Mouse (Mus musculus) intestine, postnatal 0 days (tissue): ENCODE results near the gene Nek2. TPM values are rescaled to one million over a fixed set of nuclear protein-coding genes. Genes with fewer than 3 reads are reported as not detected.

ENCODE experiments used
- ATAC-seq: fragments of 200-750 bp; cut with Nextera tagmentation; 2 replicates; pipeline ENCODE4 v1.8.0; 2017; ENCODE audit warnings: mild to moderate bottlenecking, moderate TSS enrichment, moderate library complexity
- H3K27ac ChIP-seq: fragments of 300-500 bp; sonication (generic); 2 replicates; pipeline ENCODE4 v1.5.1; 2014; ENCODE audit warnings: mild to moderate bottlenecking, low read depth, low read length, moderate library complexity
- H3K27me3 ChIP-seq: fragments of 300-500 bp; sonication (generic); replicated peaks from 2 replicates; pipeline ENCODE4 v1.6.1; 2014; ENCODE audit warnings: low read length, mixed read lengths; ENCODE audit not compliant: control insufficient read depth, insufficient read depth
- H3K36me3 ChIP-seq: fragments of 300-500 bp; sonication (generic); 2 replicates; pipeline ENCODE4 v1.6.1; 2014; ENCODE audit warnings: mild to moderate bottlenecking, moderate library complexity; ENCODE audit not compliant: control insufficient read depth, insufficient read depth
- H3K4me1 ChIP-seq: fragments of 300-500 bp; sonication (generic); replicated peaks from 2 replicates; pipeline ENCODE4 v1.6.1; 2014; ENCODE audit warnings: antibody characterized with exemption, low read length, mixed read lengths; ENCODE audit not compliant: control insufficient read depth, insufficient read depth
- H3K4me2 ChIP-seq: fragments of 300-500 bp; sonication (generic); replicated peaks from 2 replicates; pipeline ENCODE4 v1.6.1; 2014; ENCODE audit warnings: low read depth, mild to moderate bottlenecking, moderate library complexity
- H3K4me3 ChIP-seq: fragments of 300-500 bp; sonication (generic); 2 replicates; pipeline ENCODE4 v1.5.1; 2014; ENCODE audit warnings: low read depth, low read length
- H3K9ac ChIP-seq: fragments of 300-500 bp; sonication (generic); 2 replicates; pipeline ENCODE4 v1.6.1; 2014; ENCODE audit warnings: mild to moderate bottlenecking, low read depth, low read length
- H3K9me3 ChIP-seq: fragments of 300-500 bp; sonication (generic); 2 replicates; pipeline ENCODE4 v1.6.1; 2016; ENCODE audit warnings: mixed run types; ENCODE audit not compliant: control insufficient read depth
- CTCF ChIP-seq: sonication (generic); IDR thresholded peaks from 2 replicates; pipeline ENCODE4 v1.5.1; 2016; ENCODE audit warnings: low read depth, mild to moderate bottlenecking, control low read depth, antibody characterized with exemption, moderate library complexity
- WGBS: fragments of 180-500 bp; shearing (Covaris S2); extraction: QIAGEN DNeasy Blood & Tissue Kit; methylation state at CpG from one replicate; pipeline ENCODE4 v1.1.7; 2014; 5-methylcytosine and 5-hydroxymethylcytosine counted together
- polyA plus RNA-seq: library from polyadenylated mRNA; unstranded; fragments of >200 nt; fragmentation: Nextera tagmentation; extraction: Ambion mirVana; gene quantifications from 2 replicates; pipeline ENCODE4 v1.2.1, GENCODE M21; 2015

Nek2 gene
- polyA plus RNA-seq, 1 experiment from 2014 or later, result 11.9 TPM

GRCm38 (mm10) chr1:191802820-191803655 is 18.2 kb upstream of the Nek2 start:
- Histone ChIP-seq H3K9ac (no peak overlapping the region; the same call in 1 of the 2 replicates), H3K4me1 (0 out of 2 replicates have a peak, but pooled peaks cover 4% of the 10 kb centered on the region), H3K9me3 (no peaks in the 10 kb centered on the region), H3K27me3 (no peaks in the 10 kb centered on the region), H3K27ac (peak overlapping the region; percentile 15; the same call in 1 of the 2 replicates), H3K4me3 (no peak overlapping the region), H3K4me2 (peak overlapping the region; percentile 55; the same call in 1 of the 2 replicates), H3K36me3 (no peaks in the 10 kb centered on the region)
- no peak for ATAC-seq
- 53% methylated on average over 10 of the region's 10 CpGs for WGBS
- TF ChIP-seq CTCF, result no peak

- no peak for ATAC-seq
- Histone ChIP-seq H3K36me3 (no peaks in the 10 kb centered on the region), H3K9ac (no peak overlapping the region), H3K4me1 (0 out of 2 replicates have a peak, but pooled peaks cover 4% of the 10 kb centered on the region), H3K4me2 (no peak overlapping the region), H3K27ac (no peak overlapping the region), H3K27me3 (no peaks in the 10 kb centered on the region), H3K9me3 (no peaks in the 10 kb centered on the region), H3K4me3 (no peak overlapping the region)
- no peak for TF ChIP-seq CTCF
- 74% methylated on average over 5 of the region's 5 CpGs for WGBS
Observed at GRCm38 (mm10) chr1:191804747-191805146, 16.5 kb upstream of the Nek2 start.

DNA sequence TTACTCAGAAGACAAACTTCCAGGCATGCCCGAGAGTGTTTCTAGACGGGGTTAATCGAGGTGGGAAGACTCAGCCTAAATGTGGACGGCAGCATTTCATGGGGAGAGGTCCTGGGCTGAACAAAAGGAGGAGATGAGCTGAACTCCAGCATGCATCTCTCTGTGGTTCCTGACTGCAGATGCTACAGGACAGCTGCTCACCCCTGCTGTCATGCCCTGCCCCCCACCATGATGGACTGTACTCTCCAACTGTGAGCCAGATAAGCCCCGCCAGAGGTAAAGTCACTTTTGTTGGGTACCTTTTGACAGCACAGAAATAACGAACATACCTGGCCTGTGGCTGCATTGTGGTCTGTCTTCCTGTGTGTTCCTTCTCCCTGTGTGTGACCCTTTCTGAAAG is 15.5 kb upstream of the Nek2 start:
- Histone ChIP-seq H3K4me1 (0 out of 2 replicates have a peak, but pooled peaks cover 4% of the 10 kb centered on the region), H3K27ac (no peak overlapping the region), H3K4me3 (no peak overlapping the region), H3K27me3 (no peaks in the 10 kb centered on the region), H3K36me3 (no peaks in the 10 kb centered on the region), H3K9me3 (no peaks in the 10 kb centered on the region), H3K4me2 (no peak overlapping the region), H3K9ac (no peak overlapping the region)
- ATAC-seq, result no peak
- whole genome bisulfite sequencing, result 80% methylated on average over 6 of the region's 6 CpGs
- no peak for TF ChIP-seq CTCF

- no peak overlapping the region for H3K4me3 ChIP-seq
- no peaks in the 10 kb centered on the region for H3K27me3 ChIP-seq
- TF ChIP-seq CTCF, result peak; percentile 25; the same call in 1 of the 2 replicates
- H3K9ac ChIP-seq, result no peak overlapping the region
- WGBS, result 98% methylated on average over 4 of the region's 4 CpGs
- no peaks in the 10 kb centered on the region for H3K36me3 ChIP-seq
- no peak for ATAC-seq
- no peak overlapping the region for H3K4me2 ChIP-seq
- 0 out of 2 replicates have a peak, but pooled peaks cover 4% of the 10 kb centered on the region for H3K4me1 ChIP-seq
- no peak overlapping the region for H3K27ac ChIP-seq
- no peaks in the 10 kb centered on the region for H3K9me3 ChIP-seq
Observed at GRCm38 (mm10) chr1:191806740-191807139, 14.5 kb upstream of the Nek2 start.

DNA sequence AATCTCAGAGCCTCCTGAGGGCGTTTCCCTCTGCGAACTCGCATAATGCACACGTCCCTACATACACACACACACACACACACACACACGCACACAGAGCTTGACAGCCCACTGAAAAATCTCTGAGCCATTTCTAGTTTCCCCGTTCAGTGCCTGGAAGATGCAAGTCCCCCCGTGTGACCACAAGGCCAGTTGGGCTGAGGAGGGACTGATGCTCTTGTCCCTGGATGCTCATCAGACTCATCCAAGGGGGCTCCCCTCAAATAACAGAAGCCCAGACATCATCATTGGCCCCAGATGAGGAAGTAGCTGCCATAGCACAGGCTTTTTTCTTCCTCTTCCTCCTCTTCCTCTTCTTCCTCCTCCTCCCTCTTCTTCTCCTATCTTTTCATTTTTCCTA is 13.3 kb upstream of the Nek2 start:
- no peak overlapping the region for H3K27ac ChIP-seq
- H3K4me2 ChIP-seq, result no peak overlapping the region
- no peaks in the 10 kb centered on the region for H3K27me3 ChIP-seq
- no peaks in the 10 kb centered on the region for H3K36me3 ChIP-seq
- H3K4me3 ChIP-seq, result no peak overlapping the region
- no peaks in the 10 kb centered on the region for H3K9me3 ChIP-seq
- no peak overlapping the region for H3K9ac ChIP-seq
- WGBS, result 85% methylated on average over 7 of the region's 7 CpGs
- H3K4me1 ChIP-seq, result 0 out of 2 replicates have a peak, but pooled peaks cover 3% of the 10 kb centered on the region
- ATAC-seq, result no peak
- TF ChIP-seq CTCF, result no peak

DNA sequence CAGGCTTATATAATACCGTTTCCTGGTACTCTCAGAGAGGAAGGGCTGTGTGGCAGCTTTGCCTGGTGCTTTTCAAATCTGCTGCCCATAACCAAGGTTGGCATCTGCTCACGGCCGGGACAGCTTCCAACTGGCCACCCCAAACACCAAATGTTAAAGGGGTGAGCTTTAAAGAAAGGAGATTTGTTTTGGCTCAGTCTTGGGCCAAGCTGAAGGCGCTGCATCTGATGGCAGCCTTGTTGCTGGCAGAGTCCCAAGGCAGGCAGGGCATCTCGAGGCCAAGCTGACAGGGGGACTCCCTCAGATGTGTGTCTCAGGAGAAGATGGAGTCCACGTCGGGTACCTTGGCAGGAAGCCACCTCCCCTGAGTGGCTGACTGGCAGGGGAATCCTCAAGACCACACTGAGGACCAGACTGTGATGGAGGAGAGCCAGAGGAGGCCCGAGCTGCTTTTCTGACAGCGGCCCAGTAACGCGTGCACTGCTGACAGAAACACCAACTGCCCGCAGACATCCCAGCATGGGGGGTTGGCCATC is 12.5 kb upstream of the Nek2 start:
- ATAC-seq, result no peak
- no peak for TF ChIP-seq CTCF

More for the DNA sequence above, 12.5 kb upstream of the Nek2 start:
- H3K4me2 ChIP-seq, result no peak overlapping the region
- no peak overlapping the region for H3K9ac ChIP-seq
- no peaks in the 10 kb centered on the region for H3K9me3 ChIP-seq
- H3K4me1 ChIP-seq, result no peaks in the 10 kb centered on the region
- no peaks in the 10 kb centered on the region for H3K27me3 ChIP-seq
- H3K36me3 ChIP-seq, result no peaks in the 10 kb centered on the region
- 73% methylated on average over 12 of the region's 12 CpGs for WGBS
- no peak overlapping the region for H3K4me3 ChIP-seq
- no peak overlapping the region for H3K27ac ChIP-seq
